Mouse (Mus musculus) fat pad, adult 2 months (tissue): ENCODE data around the gene Lgsn.

Experiments
- DNase-seq: peaks from one replicate; pipeline ENCODE4 v3.0.0-alpha.2; 2011; ENCODE audit warnings: low read depth, low spot score; ENCODE audit errors: extremely low read depth

Gene Lgsn

DNA sequence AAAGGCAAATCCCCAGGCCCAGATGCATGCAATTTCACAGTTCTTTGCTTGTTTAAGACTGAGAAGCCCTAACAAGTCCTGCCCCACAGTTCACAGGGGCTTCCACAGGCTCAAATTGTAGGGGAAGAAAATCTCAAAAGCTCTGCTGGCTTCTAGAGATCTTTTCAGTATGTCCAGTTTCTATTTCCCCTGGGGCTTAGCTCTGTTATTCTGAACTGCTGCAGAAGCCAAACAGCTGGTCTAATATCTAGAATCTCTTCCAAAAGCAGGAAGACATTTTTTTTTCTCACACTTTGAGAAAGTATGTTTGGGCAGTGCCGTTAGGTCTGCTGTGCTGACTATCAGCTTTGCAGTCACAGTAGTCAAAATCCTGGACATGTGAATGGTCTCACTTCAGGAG lies 38.6 kb downstream of the Lgsn start:
- no peak for DNase-seq

GRCm38 (mm10) chr1:31220599-31221250 lies 44.5 kb downstream of the Lgsn start:
- DNase-seq, result no peak

- DNase-seq, result no peak
Measured at GRCm38 (mm10) chr1:31222564-31222963, 46.4 kb downstream of the Lgsn start, which contains the start of the genes 4931428L18Rik and Pih1d3. TSS of gene 4931428L18Rik (minus strand) at chr1:31222684. TSS of gene Pih1d3 (plus strand) at chr1:31222838.

GRCm38 (mm10) chr1:31233319-31234036 lies 57.3 kb downstream of the Lgsn start:
- DNase-seq, result no peak
